Mouse (Mus musculus): ENCODE measurements around the gene Gm49321.

The Gm49321 gene

GRCm38 (mm10) chr12:73937353-73937752, at the start of gene Gm49321:
Gm49321 (plus strand) TSS chr12:73937653.
- DNase-seq (ENCODE audit: low spot score), result no peak

DNA sequence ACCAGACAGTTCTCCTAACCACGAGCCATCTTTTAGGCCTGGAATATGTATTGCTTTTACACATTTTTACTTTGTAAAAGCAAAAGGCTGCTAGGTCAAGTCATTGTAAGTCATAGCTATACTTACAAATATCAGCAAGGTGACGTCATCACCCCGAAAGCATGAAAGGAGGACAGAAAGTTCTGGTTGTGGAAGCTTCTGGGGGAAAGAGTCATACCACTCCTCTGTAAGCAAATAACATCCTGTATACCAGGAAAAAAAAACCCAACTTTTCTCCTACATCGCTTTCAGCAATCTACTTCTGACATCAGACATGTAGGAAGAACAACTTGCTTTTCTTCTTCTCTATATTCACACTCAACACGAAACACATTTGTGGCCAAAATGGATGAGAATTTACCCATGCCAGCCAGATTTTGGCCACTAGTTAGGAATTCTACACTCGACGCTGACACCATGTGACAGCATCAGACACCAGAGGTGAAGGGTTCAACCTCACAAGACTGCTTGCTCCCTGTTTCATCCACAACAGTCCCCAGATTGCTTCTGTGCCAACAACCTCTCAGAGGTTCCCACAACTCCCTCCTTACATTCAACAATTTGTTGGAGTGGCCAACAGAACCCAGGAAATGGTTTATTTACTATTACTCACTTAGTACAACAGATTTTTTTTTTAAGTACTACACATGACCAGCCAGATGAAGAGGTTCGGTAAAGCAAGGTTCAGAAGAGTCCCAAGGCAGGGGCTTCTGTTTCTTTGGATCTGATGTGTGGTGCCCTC, 49.3 kb upstream of the Gm49321 start:
- no peak for DNase-seq (ENCODE audit: low spot score)

DNA sequence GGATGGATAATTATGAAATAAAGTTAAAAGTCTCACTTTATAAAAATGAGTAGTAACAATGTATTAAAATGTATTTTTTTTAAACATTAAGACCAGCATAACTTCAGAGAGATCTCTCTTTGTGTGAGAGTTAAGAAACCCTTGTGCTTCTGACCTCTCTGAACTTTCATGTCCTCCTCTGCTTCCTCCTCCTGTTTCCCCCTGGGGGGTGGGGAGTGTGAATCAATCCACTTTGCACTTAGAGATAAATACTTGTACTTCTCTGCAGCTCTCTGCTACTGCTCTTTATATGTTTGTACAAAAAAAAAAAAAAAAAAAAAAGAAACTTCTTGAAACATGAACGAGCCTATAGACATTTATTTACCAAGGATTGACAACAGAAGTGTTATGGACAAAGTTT, 47.9 kb upstream of the Gm49321 start:
- no peak for DNase-seq (ENCODE audit: low spot score)

GRCm38 (mm10) chr12:73890086-73890485, 47.4 kb upstream of the Gm49321 start:
- DNase-seq (ENCODE audit: low spot score), result no peak

GRCm38 (mm10) chr12:73892616-73893015, 44.8 kb upstream of the Gm49321 start:
- no peak for DNase-seq (ENCODE audit: low spot score)

DNA sequence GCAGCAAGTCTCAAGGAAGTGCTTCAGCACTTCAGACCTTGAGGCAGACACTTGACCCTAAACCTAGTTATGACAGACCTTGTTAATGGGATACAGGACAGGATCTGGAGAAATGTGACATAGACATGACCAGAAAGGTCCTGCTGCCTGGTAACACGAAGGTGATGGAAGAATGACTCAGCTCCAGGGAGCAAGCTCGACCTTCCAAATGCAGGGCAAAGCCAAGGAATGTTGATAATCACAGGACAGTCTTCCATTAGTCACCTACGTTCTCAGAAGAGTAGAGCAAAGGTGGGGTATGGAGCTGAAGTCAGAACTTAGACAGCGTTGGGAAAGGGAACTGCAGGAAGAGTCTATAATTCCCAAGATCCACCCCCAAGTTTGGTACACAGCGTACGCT, 42.6 kb upstream of the Gm49321 start:
- DNase-seq (ENCODE audit: low spot score), result no peak

DNA sequence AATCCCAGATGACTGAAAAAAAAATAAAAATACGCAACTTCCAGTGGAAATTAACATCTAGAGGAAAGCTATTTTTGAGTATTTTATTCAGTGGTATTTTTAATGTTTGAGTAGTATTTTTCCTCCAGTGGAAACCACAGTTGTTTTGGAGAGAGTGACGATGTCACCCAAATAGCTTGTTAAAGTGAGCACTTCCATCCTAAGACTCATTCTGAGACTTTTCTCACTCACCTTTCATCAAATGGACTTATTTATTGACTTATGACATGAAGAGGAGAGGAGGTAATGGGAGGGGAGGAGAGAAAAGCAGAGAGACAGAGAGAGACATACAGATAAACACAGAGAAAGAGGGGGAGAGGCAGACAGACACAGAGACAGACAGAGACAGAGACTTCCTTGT, 41.8 kb upstream of the Gm49321 start:
- no peak for DNase-seq (ENCODE audit: low spot score)

- DNase-seq (ENCODE audit: low spot score), result no peak
Measured at GRCm38 (mm10) chr12:73896471-73896870, 41.0 kb upstream of the Gm49321 start.

DNA sequence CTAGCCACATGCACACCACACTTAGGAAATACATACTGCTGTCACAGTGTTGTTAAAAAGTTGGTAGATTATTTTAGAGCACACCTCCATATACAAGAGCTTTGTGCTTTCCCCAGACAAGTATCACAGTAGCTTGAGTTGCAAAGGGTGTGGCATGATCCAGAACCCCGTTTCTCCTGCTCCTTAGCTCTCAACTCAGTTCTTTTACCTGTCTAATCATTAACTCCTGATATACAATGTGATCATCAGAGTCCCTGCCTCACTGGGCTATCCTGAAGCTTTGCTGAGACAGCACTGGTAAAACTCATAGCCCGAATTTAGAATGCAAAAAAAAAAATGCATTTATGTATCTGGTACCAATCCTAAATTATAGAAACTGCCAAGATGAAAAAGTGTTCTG, 39.2 kb upstream of the Gm49321 start:
- DNase-seq (ENCODE audit: low spot score), result no peak

DNA sequence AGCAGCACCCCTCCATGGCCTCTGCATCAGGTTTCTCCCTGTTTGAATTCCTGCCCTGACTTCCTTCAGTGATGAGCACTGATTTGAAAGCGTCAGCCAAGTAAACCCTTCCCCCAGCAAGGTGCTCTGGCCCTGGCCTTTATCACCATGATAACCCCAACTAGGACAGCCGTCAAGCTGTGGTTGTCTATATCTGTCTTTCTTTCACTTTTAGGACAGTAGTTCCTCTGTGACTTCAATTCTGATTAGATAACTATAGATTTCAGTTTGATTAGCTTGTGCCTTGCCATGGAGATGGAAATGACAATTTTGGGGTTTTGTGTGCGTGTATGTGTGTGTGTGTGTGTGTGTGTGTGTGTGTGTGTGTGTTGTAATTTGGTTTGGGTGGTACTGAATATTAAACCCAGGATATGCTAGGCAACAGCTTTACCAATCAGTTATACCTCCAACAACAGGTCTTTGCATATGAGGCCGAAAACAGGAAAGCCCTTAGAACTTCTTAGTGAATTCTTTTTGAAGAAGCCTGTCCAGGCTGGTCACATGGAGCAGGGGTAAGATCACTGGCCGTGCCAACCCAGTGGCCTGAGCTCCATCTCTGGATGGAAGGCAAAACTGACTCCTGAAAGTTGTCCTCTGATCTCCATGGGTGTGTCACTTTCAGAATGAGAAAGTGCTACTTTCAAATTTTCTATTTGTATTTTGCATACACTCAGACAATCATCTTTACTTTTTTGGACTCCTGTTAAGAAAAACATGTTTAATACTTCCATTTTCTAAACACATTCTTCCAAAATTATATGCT, 33.1 kb upstream of the Gm49321 start:
- DNase-seq (ENCODE audit: low spot score), result no peak

GRCm38 (mm10) chr12:73905041-73905440, 32.4 kb upstream of the Gm49321 start:
- no peak for DNase-seq (ENCODE audit: low spot score)

GRCm38 (mm10) chr12:73905555-73905954, 31.9 kb upstream of the Gm49321 start:
- no peak for DNase-seq (ENCODE audit: low spot score)

- no peak for DNase-seq (ENCODE audit: low spot score)
Measured at GRCm38 (mm10) chr12:73907079-73907672, 30.3 kb upstream of the Gm49321 start.

DNA sequence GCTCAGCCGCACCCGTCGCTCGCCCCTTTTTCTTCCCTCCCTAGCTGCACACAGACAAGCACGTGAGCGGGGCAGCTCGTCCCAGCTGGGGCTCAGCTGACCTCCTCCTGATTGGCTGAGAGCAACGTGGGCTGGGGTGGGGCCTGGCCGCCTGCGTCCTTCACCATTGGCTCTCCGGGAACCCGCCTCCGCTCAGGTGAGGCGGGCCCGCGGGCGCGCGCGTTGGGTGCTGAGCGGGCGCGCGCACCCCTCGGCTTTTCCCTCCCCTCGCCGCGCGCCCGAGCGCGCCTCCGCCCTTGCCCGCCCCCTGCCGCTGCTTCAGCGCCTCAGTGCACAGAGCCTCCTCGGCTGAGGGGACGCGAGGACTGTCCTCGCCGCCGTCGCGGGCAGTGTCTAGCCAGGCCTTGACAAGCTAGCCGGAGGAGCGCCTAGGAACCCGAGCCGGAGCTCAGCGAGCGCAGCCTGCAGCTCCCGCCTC, 29.7 kb upstream of the Gm49321 start:
- DNase-seq (ENCODE audit: low spot score), result peak; percentile 98

DNA sequence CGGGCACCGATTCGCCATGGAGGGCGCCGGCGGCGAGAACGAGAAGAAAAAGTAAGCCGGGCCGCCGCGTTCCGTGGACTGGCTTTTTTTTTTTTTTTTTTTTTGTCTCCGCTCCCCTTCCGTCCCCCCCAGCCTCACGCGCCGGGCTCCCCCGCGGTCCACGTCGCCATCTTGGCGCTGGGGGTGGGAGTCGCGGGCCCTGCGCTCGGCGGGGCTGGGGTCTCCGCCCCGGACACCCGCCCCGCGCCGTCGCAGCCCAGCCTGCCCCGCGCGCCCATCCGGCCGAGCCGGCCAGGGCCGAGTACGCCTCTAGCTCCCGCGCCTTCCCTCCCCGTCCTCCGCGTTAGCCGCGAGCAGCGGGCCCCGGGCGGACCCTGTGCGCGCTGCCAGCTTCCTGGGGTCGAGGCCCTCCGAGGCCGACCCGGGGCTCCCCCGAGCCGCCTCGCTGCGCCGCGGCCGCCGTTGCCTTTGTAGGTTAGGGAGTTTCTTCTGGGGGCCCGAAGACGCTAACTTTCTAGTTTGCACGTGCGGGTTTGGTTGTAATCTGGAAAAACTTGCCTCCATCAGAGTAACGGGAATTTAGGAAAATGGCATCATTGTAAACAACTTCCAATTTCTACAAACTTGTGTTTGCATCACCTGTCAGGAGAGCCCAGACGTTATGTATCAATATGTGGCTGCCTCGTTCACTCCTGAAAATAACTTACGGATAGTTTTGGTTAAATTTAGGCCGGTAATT, 29.0 kb upstream of the Gm49321 start:
- DNase-seq (ENCODE audit: low spot score), result peak; percentile 79

DNA sequence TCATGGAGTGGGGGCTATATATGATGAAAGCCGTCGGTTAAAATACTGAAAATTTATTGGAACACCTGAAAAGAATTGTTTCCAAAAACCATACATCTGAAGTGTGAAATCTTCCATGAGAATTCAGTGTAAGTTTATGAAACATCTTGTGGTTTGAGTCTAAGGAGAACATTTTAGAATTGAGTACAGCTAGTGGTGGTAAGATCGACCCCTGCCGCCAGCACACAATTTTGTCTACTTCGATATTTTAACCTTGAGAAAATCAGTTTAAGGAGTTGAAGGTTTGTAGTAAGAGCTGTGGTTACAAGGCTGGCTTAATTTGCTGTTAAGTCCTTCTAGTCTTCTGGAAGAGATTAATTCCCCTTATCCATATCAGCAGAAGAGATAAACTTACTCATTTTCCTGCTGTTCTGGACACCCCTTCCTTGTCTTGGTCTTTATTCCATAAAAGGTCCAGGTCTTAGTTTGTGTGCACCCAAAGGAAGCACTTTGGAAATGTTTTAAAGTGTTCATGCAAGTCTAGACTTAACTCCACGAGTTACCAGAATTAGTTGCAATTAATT, 28.4 kb upstream of the Gm49321 start:
- no peak for DNase-seq (ENCODE audit: low spot score)

DNA sequence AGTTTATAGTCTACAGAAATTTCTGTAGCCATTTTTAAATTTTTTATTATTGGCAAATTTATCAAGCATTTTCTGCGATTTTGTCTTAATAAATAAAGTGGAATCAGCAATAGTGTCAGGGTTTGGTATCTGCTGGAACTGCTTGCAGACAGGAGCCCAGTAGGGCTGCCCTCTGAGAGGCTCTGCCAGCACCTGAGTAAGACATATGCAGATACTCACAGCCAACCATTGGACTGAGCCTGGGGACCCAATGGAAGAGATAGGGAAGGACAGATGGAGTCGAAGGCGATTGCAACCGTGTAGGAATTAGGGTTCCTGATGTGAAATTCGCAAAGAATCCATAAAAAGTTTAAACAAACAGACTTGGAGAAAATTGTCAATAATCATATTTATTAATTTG, 19.0 kb upstream of the Gm49321 start:
- no peak for DNase-seq (ENCODE audit: low spot score)

DNA sequence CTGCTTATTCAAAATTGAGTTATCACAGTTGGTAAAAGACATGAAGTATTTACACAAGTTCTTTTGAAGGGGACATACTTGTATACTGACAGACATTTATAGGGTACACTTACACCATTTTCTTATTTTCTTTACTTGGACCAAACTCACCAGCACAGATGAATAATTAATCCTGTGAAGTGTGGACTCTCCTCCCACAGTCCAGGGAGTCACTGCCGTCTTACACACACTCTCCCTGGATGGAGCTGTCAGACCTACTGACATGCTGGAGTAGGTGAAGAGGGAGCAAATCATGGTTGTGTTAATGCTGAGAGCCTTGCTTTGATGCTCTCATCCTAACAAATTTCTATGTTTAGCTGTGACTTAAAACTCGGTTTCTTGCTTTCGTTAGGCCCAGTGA, 7.2 kb upstream of the Gm49321 start:
- no peak for DNase-seq (ENCODE audit: low spot score)

DNA sequence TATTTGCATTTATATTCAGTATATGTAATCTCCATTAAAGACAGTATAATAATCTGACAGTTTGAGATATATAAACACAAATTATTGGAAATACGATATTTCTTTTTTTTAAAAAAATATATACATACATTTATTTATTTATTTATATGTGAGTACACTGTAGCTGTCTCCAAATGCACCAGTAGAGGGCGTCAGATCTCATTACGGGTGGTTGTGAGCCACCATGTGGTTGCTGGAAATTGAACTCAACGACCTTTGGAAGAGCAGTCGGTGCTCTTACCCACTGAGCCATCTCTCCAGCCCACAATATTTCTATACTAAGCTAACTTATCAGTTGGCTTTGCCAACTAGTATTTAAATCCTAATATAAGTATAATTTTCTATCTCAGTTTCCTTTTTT, 6.2 kb upstream of the Gm49321 start:
- no peak for DNase-seq (ENCODE audit: low spot score)

DNA sequence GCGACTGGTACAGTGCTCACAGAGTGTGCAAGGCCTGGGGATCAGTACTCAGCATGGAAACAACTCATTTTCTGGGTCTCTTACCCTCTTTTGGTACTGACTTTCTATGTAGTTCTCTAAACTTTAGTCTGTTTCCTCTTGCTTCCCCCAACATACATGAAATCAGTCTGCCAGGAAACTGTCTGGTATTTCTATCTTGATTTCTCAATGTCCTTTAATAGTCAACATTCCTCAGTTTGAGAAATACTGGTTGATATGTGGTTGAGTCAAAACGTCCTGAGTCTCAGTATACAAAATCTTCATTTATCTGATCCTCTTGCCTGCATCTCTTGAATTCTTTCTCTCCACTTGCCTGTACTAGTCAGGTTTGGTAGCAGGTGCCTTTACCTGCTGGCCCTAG, 2.9 kb upstream of the Gm49321 start:
- DNase-seq (ENCODE audit: low spot score), result no peak

DNA sequence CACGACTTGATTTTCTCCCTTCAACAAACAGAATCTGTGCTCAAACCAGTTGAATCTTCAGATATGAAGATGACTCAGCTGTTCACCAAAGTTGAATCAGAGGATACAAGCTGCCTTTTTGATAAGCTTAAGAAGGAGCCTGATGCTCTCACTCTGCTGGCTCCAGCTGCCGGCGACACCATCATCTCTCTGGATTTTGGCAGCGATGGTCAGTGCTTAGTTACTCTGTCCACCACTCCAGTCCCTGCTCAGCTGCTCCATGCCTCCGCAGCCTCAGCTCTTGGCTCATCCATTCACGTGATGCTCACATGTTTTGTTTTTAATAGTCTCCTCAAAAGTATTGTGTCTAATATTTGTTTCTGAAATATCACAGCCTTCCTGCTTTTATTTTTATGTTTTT, 2.1 kb downstream of the Gm49321 start:
- no peak for DNase-seq (ENCODE audit: low spot score)

GRCm38 (mm10) chr12:73948415-73948814, 11.0 kb downstream of the Gm49321 start:
- no peak for DNase-seq (ENCODE audit: low spot score)
